Mouse (Mus musculus) midbrain, embryonic 11.5 days (tissue): ENCODE data around the gene Olfr1415. TPM values are rescaled to one million over a fixed set of nuclear protein-coding genes. Genes with fewer than 3 reads are reported as not detected.

ENCODE experiments used
- ATAC-seq: fragments of 200-750 bp; cut with Nextera tagmentation; 2 replicates; pipeline ENCODE4 v1.8.0; 2017; ENCODE audit warnings: moderate TSS enrichment, moderate library complexity; ENCODE audit not compliant: low FRiP score
- DNase-seq: peaks from one replicate; pipeline ENCODE4 v3.0.0; 2015; ENCODE audit warnings: low spot score; ENCODE audit errors: missing footprints
- H3K27ac ChIP-seq: fragments of 300-500 bp; sonication (generic); 2 replicates; pipeline ENCODE4 v1.5.1; 2014; ENCODE audit warnings: low read depth, low read length
- H3K27me3 ChIP-seq: fragments of 300-500 bp; sonication (generic); 2 replicates; pipeline ENCODE4 v1.6.1; 2014; ENCODE audit warnings: mild to moderate bottlenecking, low read length, moderate library complexity, mixed read lengths; ENCODE audit not compliant: control insufficient read depth, insufficient read depth
- H3K36me3 ChIP-seq: fragments of 300-500 bp; sonication (generic); 2 replicates; pipeline ENCODE4 v1.6.1; 2014; ENCODE audit warnings: mild to moderate bottlenecking, low read length, moderate library complexity, mixed read lengths; ENCODE audit not compliant: control insufficient read depth, insufficient read depth
- H3K4me1 ChIP-seq: fragments of 300-500 bp; sonication (generic); 2 replicates; pipeline ENCODE4 v1.6.1; 2014; ENCODE audit warnings: low read length; ENCODE audit not compliant: control insufficient read depth, insufficient read depth
- H3K4me2 ChIP-seq: fragments of 300-500 bp; sonication (generic); 2 replicates; pipeline ENCODE4 v1.6.1; 2014; ENCODE audit warnings: mild to moderate bottlenecking, moderate library complexity
- H3K4me3 ChIP-seq: fragments of 300-500 bp; sonication (generic); 2 replicates; pipeline ENCODE4 v1.5.1; 2014; ENCODE audit warnings: low read depth, low read length
- H3K9ac ChIP-seq: fragments of 300-500 bp; sonication (generic); 2 replicates; pipeline ENCODE4 v1.6.1; 2014; ENCODE audit warnings: low read length
- H3K9me3 ChIP-seq: fragments of 300-500 bp; sonication (generic); 2 replicates; pipeline ENCODE4 v1.6.1; 2016; ENCODE audit warnings: low read length; ENCODE audit not compliant: control insufficient read depth
- WGBS: fragments of 180-500 bp; shearing (Covaris S2); extraction: QIAGEN DNeasy Blood & Tissue Kit; methylation state at CpG from one replicate; pipeline ENCODE4 v1.1.7; 2014; 5-methylcytosine and 5-hydroxymethylcytosine counted together
- microRNA-seq: library from miRNA; unstranded; fragments of <30 nt; microRNA quantifications from one replicate; pipeline ENCODE4, GENCODE M21; 2017
- polyA plus RNA-seq: library from polyadenylated mRNA; unstranded; fragments of >200 nt; fragmentation: Nextera tagmentation; extraction: Ambion mirVana; gene quantifications from 2 replicates; pipeline ENCODE4 v1.2.1, GENCODE M21; 2014

Olfr1415 gene
- polyA plus RNA-seq, 1 experiment from 2014 or later, result not detected

GRCm38 (mm10) chr1:92440066-92440750, 55.7 kb downstream of the Olfr1415 start:
- 0 out of 2 replicates have a peak, but pooled peaks cover 5% of the 10 kb centered on the region for H3K36me3 ChIP-seq
- no peak for ATAC-seq
- 90% methylated on average over 9 of the region's 9 CpGs for WGBS
- H3K4me3 ChIP-seq, result no peak overlapping the region
- no peak overlapping the region for H3K9ac ChIP-seq
- no peak overlapping the region for H3K27ac ChIP-seq
- no peaks in the 10 kb centered on the region for H3K27me3 ChIP-seq
- H3K9me3 ChIP-seq, result no peaks in the 10 kb centered on the region
- no peak for DNase-seq
- H3K4me2 ChIP-seq, result no peak overlapping the region
- H3K4me1 ChIP-seq, result no peaks in the 10 kb centered on the region

Small RNA genes within 50 kb of the gene (microRNA-seq; reads per million reads assigned to microRNA genes)
- 10.0 reads per million, percentile 30 among the genes with 10 or more reads in this experiment for gene Mir6900

Other genes with a start within 250 kb of the Olfr1415 start
- 274 and 289 TPM in 2 replicates for gene Ndufa10, start 22.2 kb downstream of the Olfr1415 start, polyA plus RNA-seq
- not detected in 2 replicates for gene Olfr1416, start 11.0 kb downstream of the Olfr1415 start, polyA plus RNA-seq
- not detected in 2 replicates for gene Olfr1414, start 22.6 kb upstream of the Olfr1415 start, polyA plus RNA-seq
- gene Olfr1413, start 75.2 kb upstream of the Olfr1415 start, polyA plus RNA-seq, result not detected in 2 replicates
- gene Olfr1412, start 89.7 kb upstream of the Olfr1415 start, polyA plus RNA-seq, result not detected in 2 replicates
- gene Olfr1411, start 98.3 kb upstream of the Olfr1415 start, polyA plus RNA-seq, result not detected in 2 replicates
- gene Olfr1410, start 109.7 kb upstream of the Olfr1415 start, polyA plus RNA-seq, result not detected in 2 replicates
- gene Olfr12, start 121.7 kb upstream of the Olfr1415 start, polyA plus RNA-seq, result 0.05 and 0.12 TPM in 2 replicates
- 354 and 411 TPM in 2 replicates for gene Cops9, start 145.9 kb upstream of the Olfr1415 start, polyA plus RNA-seq
- gene Otos, start 152.7 kb upstream of the Olfr1415 start, polyA plus RNA-seq, result 0.08 TPM in 1 of 2 replicates, not detected in the other